Mouse (Mus musculus): ENCODE data around the gene Bace2. TPM values are rescaled to one million over a fixed set of nuclear protein-coding genes. Genes with fewer than 3 reads are reported as not detected.

Gene Bace2
- total and polyA plus RNA-seq, 3 experiments: not detected

DNA sequence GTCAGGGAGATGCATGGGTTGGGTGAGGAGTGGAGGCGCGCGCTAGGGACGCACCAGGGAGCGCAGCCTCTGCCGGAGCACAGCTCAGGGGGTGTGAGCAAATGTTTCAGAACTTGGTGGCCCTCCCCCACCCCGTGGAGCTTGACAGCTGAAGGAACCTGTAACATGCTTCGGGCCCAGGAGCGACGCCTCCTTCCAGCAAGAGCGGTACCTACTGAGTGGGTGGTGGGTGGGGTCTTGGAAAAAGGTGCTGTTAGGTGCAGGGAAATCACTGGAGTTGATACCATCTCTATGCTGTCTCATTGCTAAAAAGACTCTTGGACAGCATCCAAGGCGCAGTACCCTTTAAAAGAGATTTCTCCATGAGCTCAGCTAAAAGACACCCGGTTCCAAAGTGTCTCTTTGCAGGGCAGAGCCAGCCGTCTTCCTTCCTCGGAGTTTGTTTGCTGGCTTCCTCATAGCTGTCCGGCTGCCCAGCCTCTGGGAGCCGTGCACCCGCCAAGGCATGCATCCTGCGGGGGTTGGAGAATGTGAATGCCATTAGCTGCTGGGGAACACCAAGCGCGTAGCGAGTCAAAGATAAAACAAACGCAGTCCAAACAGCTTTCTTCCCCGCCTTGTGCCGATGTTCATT is 763 bp downstream of the Bace2 start:
- no peaks in the 10 kb centered on the region for H3K9me3 ChIP-seq (replicated peaks; ENCODE audit: insufficient read depth, low read length)
- no peaks in the 10 kb centered on the region for H3K79me2 ChIP-seq (ENCODE audit: control insufficient read depth, insufficient read depth, low read length, poor library complexity)
- H3K27ac ChIP-seq (ENCODE audit: control insufficient read depth, low read depth, low read length): no peak overlapping the region
- no peaks in the 10 kb centered on the region for H3K27me3 ChIP-seq (ENCODE audit: control insufficient read depth in 1 of 2, insufficient read depth in 2 of 2, low read length in 2 of 2)
- no peak overlapping the region for H3K4me3 ChIP-seq (ENCODE audit: control insufficient read depth in 1 of 2, insufficient read depth in 1 of 2, low read depth in 2 of 2, low read length in 2 of 2)
- H3K4me1 ChIP-seq (ENCODE audit: control insufficient read depth in 1 of 2, insufficient read depth in 2 of 2, low read length in 2 of 2): no peaks in the 10 kb centered on the region
- DNase-seq (ENCODE audit: low read depth, low spot score): no peak
- H3K9ac ChIP-seq (ENCODE audit: control insufficient read depth, low read depth, low read length, poor library complexity, severe bottlenecking): no peak overlapping the region
- TF ChIP-seq POLR2AphosphoS2 (IDR thresholded peaks at IDR 0.05; ENCODE audit: low read length): no peak
- no peak for TF ChIP-seq RAD21 (IDR thresholded peaks at IDR 0.05; ENCODE audit: low read depth, low read length)
- TF ChIP-seq CHD1 (IDR thresholded peaks at IDR 0.05; ENCODE audit: low read depth, low read length): no peak
- TF ChIP-seq ZKSCAN1 (IDR thresholded peaks at IDR 0.05; ENCODE audit: low read depth, low read length): no peak
- no peak for TF ChIP-seq TCF12 (IDR thresholded peaks at IDR 0.05; ENCODE audit: low read depth, low read length)
- TF ChIP-seq NRF1 (IDR thresholded peaks at IDR 0.05; ENCODE audit: insufficient read depth, low read depth, low read length, poor library complexity, severe bottlenecking): no peak
- no peak for TF ChIP-seq ZC3H11A (IDR thresholded peaks at IDR 0.05; ENCODE audit: low read depth, low read length)
- no peak for TF ChIP-seq TBP (IDR thresholded peaks at IDR 0.05; ENCODE audit: low read depth, low read length)
- no peak for TF ChIP-seq SIN3A (IDR thresholded peaks at IDR 0.05; ENCODE audit: low read length)
- TF ChIP-seq MYB (IDR thresholded peaks at IDR 0.05; ENCODE audit: low read depth, low read length): no peak
- no peak for TF ChIP-seq MAZ (IDR thresholded peaks at IDR 0.05; ENCODE audit: low read depth, low read length)
- no peak for TF ChIP-seq CHD2 (IDR thresholded peaks at IDR 0.05; ENCODE audit: low read length)
- TF ChIP-seq ELF1 (IDR thresholded peaks at IDR 0.05; ENCODE audit: low read depth, low read length): no peak
- TF ChIP-seq E2F4 (IDR thresholded peaks at IDR 0.05; ENCODE audit: borderline replicate concordance, low read depth, low read length): no peak
- TF ChIP-seq EP300 (IDR thresholded peaks at IDR 0.05; ENCODE audit: low read depth in 1 of 2, low read length in 2 of 2): no peak
- no peak for TF ChIP-seq TAL1 (IDR thresholded peaks at IDR 0.05; ENCODE audit: low read length)
- TF ChIP-seq ETS1 (IDR thresholded peaks at IDR 0.05; ENCODE audit: low read depth, low read length): no peak
- H3K36me3 ChIP-seq (ENCODE audit: control insufficient read depth in 1 of 2, insufficient read depth in 2 of 2, low read length in 2 of 2): no peaks in the 10 kb centered on the region

DNA sequence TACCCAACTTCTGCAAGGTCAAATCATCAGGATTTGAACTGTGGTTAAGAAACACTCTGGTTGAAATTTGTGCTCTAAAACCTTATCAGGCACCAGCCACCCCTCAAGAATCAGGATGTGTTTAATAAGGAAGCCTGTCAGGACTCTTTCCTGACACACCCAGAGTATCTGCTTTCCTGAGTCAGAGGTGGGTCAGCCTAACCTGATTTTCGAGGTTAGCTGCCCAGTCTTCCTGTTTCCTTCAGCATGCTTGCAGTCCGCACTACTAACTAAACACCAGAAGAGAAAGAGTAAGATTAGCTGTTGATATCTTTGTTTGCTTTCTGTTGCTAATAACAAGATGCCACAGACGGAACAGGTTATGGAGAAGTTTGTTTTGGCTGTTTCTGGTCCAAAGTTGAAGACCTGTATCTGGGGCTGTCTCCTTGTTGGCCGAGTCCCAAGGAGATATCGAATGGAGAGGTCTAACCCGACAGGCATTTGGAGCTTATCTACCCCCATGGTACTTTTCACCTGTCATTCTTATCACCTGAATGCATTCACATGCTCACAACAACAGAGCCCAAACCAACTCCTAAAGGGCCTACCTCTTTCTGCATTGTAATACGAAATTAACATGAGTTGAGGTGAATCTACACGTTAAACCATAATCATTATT is 5.8 kb downstream of the Bace2 start:
- Histone ChIP-seq H3K9ac (ENCODE audit: control insufficient read depth, low read depth, low read length, poor library complexity, severe bottlenecking) (no peak overlapping the region), H3K27ac (ENCODE audit: control insufficient read depth, low read depth, low read length) (no peak overlapping the region), H3K4me1 (ENCODE audit: control insufficient read depth in 1 of 2, insufficient read depth in 2 of 2, low read length in 2 of 2) (no peaks in the 10 kb centered on the region), H3K79me2 (ENCODE audit: control insufficient read depth, insufficient read depth, low read length, poor library complexity) (no peaks in the 10 kb centered on the region), H3K4me3 (ENCODE audit: control insufficient read depth in 1 of 2, insufficient read depth in 1 of 2, low read depth in 2 of 2, low read length in 2 of 2) (no peak overlapping the region), H3K27me3 (ENCODE audit: control insufficient read depth in 1 of 2, insufficient read depth in 2 of 2, low read length in 2 of 2) (no peaks in the 10 kb centered on the region; a peak in 1 of 4 replicates), H3K9me3 (replicated peaks; ENCODE audit: insufficient read depth, low read length) (no peaks in the 10 kb centered on the region), H3K36me3 (ENCODE audit: control insufficient read depth in 1 of 2, insufficient read depth in 2 of 2, low read length in 2 of 2) (no peaks in the 10 kb centered on the region)
- TF ChIP-seq EP300 (IDR thresholded peaks at IDR 0.05; ENCODE audit: low read depth in 1 of 2, low read length in 2 of 2) (0 out of 4 replicates have a peak, but pooled peaks of 1 of the 2 experiments have one; percentile 22), GATA1 (IDR thresholded peaks at IDR 0.05; ENCODE audit: low read depth, low read length) (0 out of 2 replicates have a peak, but pooled peaks have one; percentile 2), TAL1 (IDR thresholded peaks at IDR 0.05; ENCODE audit: low read length) (no peak), MAZ (IDR thresholded peaks at IDR 0.05; ENCODE audit: low read depth, low read length) (no peak)
- peak; percentile 11 for DNase-seq (ENCODE audit: low read depth, low spot score)
